Mouse (Mus musculus) frontal cortex, adult (tissue): ENCODE results near the gene Mapk11.

Experiments used
- ATAC-seq: cut with Nextera tagmentation; 2 replicates; pipeline ENCODE4 v1.9.2; 2017; ENCODE audit warnings: mild to moderate bottlenecking, moderate library complexity, mixed read lengths; ENCODE audit not compliant: low TSS enrichment

Mapk11 gene

DNA sequence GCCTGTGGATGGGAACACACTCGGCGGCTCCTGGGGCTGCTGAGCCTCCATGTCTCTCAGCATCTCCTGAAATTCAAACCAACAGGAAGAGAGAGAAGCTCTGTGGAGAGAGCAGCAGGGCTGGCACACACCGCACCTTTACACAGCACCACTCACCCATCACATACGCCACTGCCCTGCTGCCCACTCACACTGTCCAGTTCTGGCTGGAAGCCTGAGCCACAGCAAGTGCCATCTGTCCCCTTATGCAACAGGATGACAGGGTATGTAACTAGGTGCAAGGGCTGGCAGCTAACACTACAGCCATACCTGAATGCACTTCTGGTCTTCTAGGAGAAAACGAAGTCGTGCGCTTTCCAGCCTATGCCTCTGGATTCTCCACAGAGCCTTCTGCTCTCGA lies 45.0 kb downstream of the Mapk11 start:
- ATAC-seq, result peak; percentile 35; the same call in 1 of the 2 replicates

DNA sequence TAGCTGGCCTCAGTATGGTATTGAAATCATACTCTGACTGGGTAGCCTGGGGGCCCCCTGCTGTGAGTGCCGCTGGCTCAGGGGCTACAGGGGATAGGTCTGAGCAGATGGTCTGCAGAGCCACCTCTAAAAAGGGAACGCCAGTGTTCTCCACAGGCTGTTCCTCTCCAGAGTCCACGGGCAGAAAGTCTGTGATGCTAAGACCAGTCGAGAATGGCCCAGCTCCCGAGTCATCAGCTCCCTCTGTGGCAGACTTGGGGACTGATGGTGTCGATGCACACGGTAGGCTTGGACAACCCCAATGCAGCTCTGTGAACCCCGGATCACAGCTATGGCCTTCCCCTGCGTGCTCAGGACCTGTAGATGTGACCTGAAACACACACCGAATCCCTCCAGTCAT lies 45.5 kb downstream of the Mapk11 start:
- 0 out of 2 replicates have a peak, but pooled peaks have one; percentile 28 for ATAC-seq

DNA sequence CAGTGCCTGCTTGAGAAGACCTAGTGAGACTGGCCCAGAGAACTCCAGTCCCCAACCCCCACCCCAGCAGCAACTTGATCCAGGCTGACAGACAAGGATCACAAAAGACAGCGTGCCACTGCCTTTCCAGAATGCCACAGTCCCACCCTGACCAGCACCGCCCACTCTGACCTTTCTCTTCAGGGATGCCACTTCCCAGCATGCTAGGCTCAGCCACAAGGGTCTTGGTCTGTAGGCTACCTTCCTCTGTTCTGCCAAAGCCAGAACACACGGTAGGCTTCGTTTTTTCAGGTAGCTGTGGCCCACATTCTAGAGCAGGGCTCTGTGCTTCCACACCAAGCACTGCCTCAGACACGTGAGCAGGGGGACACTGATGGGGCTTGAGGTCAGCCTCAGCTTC lies 46.8 kb downstream of the Mapk11 start:
- ATAC-seq, result no peak

DNA sequence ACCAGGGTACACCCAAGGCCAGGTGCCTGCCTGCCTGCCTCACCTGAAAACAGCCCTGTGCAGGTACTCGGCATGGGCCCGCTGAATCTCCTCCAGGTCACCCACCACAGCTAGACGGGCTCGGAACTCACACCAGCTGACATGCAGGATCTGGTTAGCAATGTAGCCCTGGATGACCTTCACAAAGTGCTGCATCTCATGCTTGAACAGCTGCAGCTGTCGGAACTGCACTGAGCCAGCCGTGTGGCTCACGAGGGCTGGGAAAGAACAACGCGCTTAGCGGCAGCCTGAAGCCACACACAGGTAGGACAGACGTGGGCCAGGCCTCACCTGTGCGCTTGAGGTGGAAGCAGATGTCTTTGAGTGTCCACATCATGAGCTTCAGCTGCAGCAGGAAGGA lies 48.6 kb downstream of the Mapk11 start:
- ATAC-seq, result no peak

DNA sequence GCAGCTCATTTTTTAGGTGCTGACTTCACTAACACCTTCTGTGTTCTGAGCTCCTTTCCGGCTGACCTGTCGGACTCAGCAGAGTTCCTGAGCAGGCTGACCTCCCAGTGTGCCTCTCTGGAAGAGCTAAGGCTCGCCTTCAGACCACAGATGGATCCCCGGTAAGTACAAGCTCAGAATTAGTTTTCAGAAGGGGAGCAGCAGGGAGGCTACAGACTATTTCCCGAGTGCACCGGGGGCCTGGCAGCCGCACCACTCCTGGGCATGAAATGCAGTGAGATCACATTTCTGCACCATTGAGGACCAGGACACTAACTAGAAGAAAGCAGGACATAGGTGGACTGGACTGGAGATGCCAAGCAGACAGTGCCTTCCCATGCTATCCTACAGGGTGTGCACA lies 50.8 kb downstream of the Mapk11 start:
- no peak for ATAC-seq

DNA sequence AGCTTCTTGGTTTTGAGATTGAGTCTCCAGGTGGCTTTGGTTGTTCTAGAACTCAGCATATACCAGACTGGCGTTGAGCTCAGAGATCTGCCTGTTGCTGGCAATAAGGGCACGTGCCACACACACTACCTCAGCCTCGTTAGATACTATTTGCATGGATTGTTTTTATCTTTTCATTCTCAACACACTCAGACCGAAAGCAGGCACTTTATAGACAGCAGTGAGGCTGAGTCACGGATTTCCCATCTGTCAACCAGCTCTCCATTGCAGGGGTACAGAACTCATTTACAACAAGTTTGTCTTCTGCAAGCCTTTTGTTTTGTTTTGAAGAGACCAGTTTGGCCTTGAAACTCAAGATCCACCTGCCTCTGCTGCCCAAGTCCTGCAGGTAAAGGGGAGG lies 52.0 kb downstream of the Mapk11 start:
- ATAC-seq, result 0 out of 2 replicates have a peak, but pooled peaks have one; percentile 22
